Mouse (Mus musculus) cerebellum, adult 11 months (tissue): Measurements from ENCODE around the gene Scube2.

Experiments
- DNase-seq: peaks from one replicate; pipeline ENCODE4 v3.0.0; 2022

Scube2 gene

GRCm38 (mm10) chr7:109849750-109850434, 15.6 kb downstream of the Scube2 start:
- DNase-seq: no peak

GRCm38 (mm10) chr7:109848867-109849733, 16.4 kb downstream of the Scube2 start:
- DNase-seq: no peak

GRCm38 (mm10) chr7:109844100-109844499, 21.4 kb downstream of the Scube2 start:
- DNase-seq: no peak

GRCm38 (mm10) chr7:109841618-109842418, 23.7 kb downstream of the Scube2 start:
- peak; percentile 3 for DNase-seq

- DNase-seq: no peak
Measured at GRCm38 (mm10) chr7:109841031-109841430, 24.4 kb downstream of the Scube2 start.

GRCm38 (mm10) chr7:109838613-109839012, 26.9 kb downstream of the Scube2 start:
- no peak for DNase-seq

- no peak for DNase-seq
Measured at GRCm38 (mm10) chr7:109837651-109838050, 27.8 kb downstream of the Scube2 start.

- DNase-seq: no peak
Measured at GRCm38 (mm10) chr7:109834894-109835293, 30.6 kb downstream of the Scube2 start.

GRCm38 (mm10) chr7:109831376-109831775, 34.1 kb downstream of the Scube2 start:
- no peak for DNase-seq

GRCm38 (mm10) chr7:109826911-109827310, 38.6 kb downstream of the Scube2 start:
- DNase-seq: no peak

GRCm38 (mm10) chr7:109825293-109825692, 40.2 kb downstream of the Scube2 start:
- DNase-seq: no peak

GRCm38 (mm10) chr7:109818600-109818999, 46.9 kb downstream of the Scube2 start:
- DNase-seq: no peak

GRCm38 (mm10) chr7:109817954-109818353, 47.5 kb downstream of the Scube2 start:
- DNase-seq: no peak

GRCm38 (mm10) chr7:109813330-109814140, 51.9 kb downstream of the Scube2 start:
- no peak for DNase-seq

- peak; percentile 29 for DNase-seq
Measured at GRCm38 (mm10) chr7:109807616-109808485, 57.6 kb downstream of the Scube2 start.

- peak; percentile 27 for DNase-seq
Measured at GRCm38 (mm10) chr7:109804843-109805242, 60.6 kb downstream of the Scube2 start.

GRCm38 (mm10) chr7:109804355-109804754, 61.1 kb downstream of the Scube2 start:
- peak; percentile 70 for DNase-seq

- DNase-seq: no peak
Measured at GRCm38 (mm10) chr7:109803516-109803915, 62.0 kb downstream of the Scube2 start.

- no peak for DNase-seq
Measured at GRCm38 (mm10) chr7:109800626-109801025, 64.9 kb downstream of the Scube2 start.

- no peak for DNase-seq
Measured at GRCm38 (mm10) chr7:109799168-109799567, 66.3 kb downstream of the Scube2 start.

- no peak for DNase-seq
Measured at GRCm38 (mm10) chr7:109795564-109795963, 69.9 kb downstream of the Scube2 start.
